Mouse (Mus musculus) right cerebral cortex, postnatal 25 days (tissue): ENCODE data around the gene Cfd.

Experiments used
- DNase-seq: peaks from one replicate; pipeline ENCODE4 v3.0.0; 2022

The Cfd gene

DNA sequence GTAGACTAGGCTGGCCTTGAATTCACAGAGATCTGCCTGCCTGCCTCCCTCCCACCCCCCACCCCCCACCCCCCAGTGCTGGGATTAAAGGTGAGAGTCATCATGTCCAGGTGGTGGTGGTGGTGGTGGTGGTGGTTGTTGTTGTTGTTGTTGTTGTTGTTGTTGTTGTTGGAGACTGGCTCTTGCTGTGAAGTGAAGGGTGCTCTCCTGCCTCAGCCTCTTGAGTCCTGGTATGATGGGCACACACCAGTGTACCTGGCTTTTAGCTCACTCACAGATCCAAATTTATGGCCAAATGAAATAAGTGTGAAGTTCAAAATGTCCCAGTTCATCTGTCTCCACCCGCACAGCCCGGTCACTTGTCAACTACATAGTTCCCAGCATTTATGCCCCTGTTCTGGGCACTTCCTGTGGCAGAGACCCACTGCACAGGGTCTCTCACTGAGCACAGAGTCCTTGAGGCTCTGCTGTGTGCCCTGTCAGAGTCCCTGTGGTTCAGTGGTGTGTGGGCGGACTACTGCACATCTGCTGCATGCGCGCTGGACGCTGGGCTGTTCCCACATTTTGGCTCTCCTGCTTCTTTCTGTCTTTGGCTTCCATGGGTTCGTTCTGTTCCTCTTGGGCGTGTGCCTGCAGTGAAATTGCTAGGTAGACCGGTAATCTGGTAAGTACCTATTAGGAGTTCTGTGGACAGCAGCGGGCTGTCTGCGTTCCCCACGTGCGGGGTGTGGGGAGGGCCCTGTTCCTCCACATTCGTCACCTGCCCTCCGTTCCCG lies 44.3 kb downstream of the Cfd start:
- DNase-seq = no peak

DNA sequence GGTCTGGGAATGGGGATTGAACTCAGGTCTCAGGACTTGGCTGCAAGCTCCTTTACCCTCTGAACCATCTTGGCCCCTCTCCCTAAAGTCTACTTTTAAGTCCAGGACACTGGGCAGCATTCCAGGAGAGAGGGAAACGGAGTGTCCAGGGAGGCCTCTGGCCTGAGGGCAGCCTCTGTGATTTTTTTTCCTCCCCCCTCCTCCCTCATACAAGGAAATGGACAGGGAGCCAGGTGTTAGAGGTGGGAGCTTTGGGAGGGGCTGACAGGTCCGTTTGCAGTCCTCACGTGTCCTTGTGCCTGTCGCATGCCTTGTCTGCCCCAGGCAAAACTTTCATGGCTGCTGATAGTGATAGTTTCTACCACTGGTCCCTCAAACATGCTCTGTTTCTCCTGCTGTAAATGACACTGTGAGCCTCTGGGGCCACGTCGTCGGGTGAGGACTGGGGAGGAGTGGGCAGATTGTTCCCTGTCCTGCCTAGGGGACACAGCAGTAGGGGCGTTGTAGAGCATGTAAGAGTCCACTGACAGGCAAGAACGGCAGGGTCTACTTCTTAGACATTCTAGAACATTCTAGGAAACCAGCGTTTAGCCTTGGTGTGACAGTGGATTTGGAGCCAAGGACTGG lies 45.7 kb downstream of the Cfd start:
- DNase-seq = no peak

DNA sequence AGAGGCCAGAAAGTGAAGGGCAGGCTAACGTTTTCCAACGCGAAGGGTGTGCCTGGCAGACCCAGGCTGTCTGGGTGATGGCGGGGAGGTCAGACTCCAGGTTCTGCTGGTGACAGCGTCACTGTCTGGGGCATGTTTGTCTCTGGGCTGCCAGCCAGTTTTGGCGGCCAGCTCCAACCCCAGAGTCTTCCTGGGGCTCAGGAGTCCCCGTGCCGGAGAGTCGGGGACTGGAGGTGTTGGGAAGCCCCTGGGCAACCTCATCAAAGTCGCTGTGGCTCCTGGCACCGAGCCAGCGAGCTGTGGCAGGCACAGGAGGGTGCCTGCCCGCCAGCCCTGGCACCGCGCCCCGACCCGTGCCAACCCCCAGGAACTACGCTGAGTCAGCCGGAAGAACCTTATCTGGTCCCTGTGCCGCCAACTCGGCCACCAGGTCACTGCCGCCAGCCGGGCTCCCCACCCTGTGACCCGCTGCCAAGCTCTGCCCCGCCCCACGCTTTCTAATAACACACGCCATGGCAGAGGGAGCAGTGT lies 46.3 kb downstream of the Cfd start:
- no peak for DNase-seq

DNA sequence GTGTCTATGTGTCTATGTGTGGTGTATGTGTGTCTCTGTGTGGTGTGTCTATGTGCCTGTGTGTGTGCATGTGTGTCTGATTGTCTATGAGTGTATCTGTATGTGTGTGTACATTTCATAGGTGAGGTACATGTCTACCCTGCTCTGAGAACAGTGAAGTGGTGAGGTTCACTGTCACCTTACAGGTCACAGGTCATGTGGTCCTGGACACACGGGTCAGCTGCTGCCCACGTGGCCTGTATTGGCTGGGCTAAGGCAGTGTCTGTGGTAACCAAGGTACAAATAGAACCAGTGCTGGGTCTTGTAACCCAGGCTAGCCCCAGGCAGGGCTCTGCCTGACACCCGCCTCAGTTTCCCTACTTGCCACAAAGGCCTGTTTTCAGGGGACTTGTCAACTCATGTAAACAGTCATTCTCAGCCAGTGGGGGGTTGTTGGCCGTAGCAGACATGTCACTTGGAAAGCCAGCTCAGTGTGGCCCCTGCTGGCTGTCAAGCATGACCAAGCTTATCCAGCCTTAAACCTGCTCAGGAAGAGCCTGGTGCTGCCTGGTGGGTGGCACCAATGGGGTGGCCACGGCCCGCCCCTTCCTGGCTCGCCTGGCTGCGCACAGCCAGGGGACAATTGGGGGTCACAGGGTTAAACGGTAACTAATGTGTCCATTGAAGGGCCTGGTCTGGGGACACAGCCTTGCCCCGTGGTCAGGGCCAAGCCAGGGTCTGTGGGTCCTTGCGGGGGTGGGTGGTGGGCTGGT lies 47.3 kb downstream of the Cfd start:
- DNase-seq = no peak

DNA sequence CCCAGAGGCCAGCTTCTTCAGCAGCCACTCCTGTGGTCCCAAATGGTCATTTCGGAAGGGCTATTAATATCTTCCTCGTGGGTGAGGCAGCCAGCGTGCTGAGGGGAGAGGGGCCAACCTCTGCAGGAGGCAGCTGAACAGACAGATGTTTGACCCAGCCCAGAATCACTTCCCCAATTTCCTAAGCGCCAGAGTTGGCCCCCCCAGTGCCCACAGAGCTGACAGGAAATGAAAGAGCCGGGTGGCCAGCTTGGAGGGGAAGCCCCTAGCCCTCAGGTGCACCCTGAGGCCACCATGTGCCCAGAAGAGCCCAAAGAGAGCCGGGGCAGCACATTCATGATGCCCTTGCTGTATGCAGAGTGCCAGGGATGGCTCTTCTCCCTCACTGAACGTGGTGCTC lies 50.1 kb downstream of the Cfd start:
- DNase-seq = no peak
